Mouse (Mus musculus) C2C12 (cell line): Measurements from ENCODE around the gene Gm20458. TPM values are rescaled to one million over a fixed set of nuclear protein-coding genes. Genes with fewer than 3 reads are reported as not detected.

Source experiments
- H3K27me3 ChIP-seq: one replicate; pipeline ENCODE4 v1.6.1; 2011; ENCODE audit not compliant: control insufficient read depth, insufficient read depth, insufficient read length
- H3K36me3 ChIP-seq: one replicate; pipeline ENCODE4 v1.6.1; 2011; ENCODE audit not compliant: control insufficient read depth, insufficient read depth
- H3K4me3 ChIP-seq: one replicate; pipeline ENCODE4 v1.5.1; 2011; ENCODE audit warnings: mild to moderate bottlenecking, control low read depth; ENCODE audit not compliant: poor library complexity, insufficient read depth, severe bottlenecking
- H3K79me2 ChIP-seq: one replicate; pipeline ENCODE4 v1.6.1; 2011; ENCODE audit not compliant: control insufficient read depth, insufficient read depth
- H3K79me3 ChIP-seq: one replicate; pipeline ENCODE4 v1.6.1; 2011; ENCODE audit warnings: low read depth, control low read depth
- H3ac ChIP-seq: one replicate; pipeline ENCODE3; 2011; ENCODE audit warnings: low read depth; ENCODE audit not compliant: control insufficient read depth, insufficient read length
- CEBPB ChIP-seq: IDR thresholded peaks from one replicate; pipeline ENCODE4 v1.6.1; 2011; ENCODE audit warnings: low read depth, mild to moderate bottlenecking, control low read depth, moderate library complexity
- CTCF ChIP-seq: IDR thresholded peaks from one replicate; pipeline ENCODE4 v1.5.1; 2011; ENCODE audit not compliant: control insufficient read depth, insufficient read depth, insufficient read length
- FOSL1 ChIP-seq: IDR thresholded peaks from one replicate; pipeline ENCODE4 v1.8.0; 2011; ENCODE audit warnings: mild to moderate bottlenecking, low read length; ENCODE audit not compliant: poor library complexity, insufficient read depth, severe bottlenecking
- MAX ChIP-seq: IDR thresholded peaks from one replicate; pipeline ENCODE4 v1.6.1; 2011; ENCODE audit warnings: mild to moderate bottlenecking, control low read depth
- MYOD1 ChIP-seq: IDR thresholded peaks from one replicate; pipeline ENCODE4 v1.6.1; 2011; ENCODE audit warnings: low read depth; ENCODE audit not compliant: control insufficient read depth, insufficient read length
- MYOG ChIP-seq: IDR thresholded peaks from one replicate; pipeline ENCODE4 v1.6.1; 2011; ENCODE audit not compliant: control insufficient read depth, insufficient read length; ENCODE audit errors: extremely low read depth
- USF1 ChIP-seq: IDR thresholded peaks from one replicate; pipeline ENCODE4 v1.6.1; 2011; ENCODE audit warnings: low read depth, mild to moderate bottlenecking, control low read depth, moderate library complexity
- long read RNA-seq, 2 experiments: library from polyadenylated mRNA; unstranded; transcript quantifications; one replicate each; pipeline ENCODE4 v2.0.0; 2019 to 2020
- polyA plus RNA-seq: library from polyadenylated mRNA; unstranded; fragments of >200 nt; fragmentation: generic; extraction: Trizol; gene quantifications from one replicate; pipeline ENCODE4 v1.2.1, GENCODE M21; 2012; ENCODE audit warnings: missing spikeins

Gene Gm20458
- polyA plus RNA-seq, result 29.7 TPM
- long read RNA-seq, experiment 1, partial matches to known transcripts, result 1 of 3 reads
- long read RNA-seq, experiment 1, other reads (novel, unspliced or antisense), result 2 of 3 reads
- long read RNA-seq, experiment 2, partial matches to known transcripts, result 0 of 5 reads
- long read RNA-seq, experiment 2, other reads (novel, unspliced or antisense), result 4 of 5 reads

DNA sequence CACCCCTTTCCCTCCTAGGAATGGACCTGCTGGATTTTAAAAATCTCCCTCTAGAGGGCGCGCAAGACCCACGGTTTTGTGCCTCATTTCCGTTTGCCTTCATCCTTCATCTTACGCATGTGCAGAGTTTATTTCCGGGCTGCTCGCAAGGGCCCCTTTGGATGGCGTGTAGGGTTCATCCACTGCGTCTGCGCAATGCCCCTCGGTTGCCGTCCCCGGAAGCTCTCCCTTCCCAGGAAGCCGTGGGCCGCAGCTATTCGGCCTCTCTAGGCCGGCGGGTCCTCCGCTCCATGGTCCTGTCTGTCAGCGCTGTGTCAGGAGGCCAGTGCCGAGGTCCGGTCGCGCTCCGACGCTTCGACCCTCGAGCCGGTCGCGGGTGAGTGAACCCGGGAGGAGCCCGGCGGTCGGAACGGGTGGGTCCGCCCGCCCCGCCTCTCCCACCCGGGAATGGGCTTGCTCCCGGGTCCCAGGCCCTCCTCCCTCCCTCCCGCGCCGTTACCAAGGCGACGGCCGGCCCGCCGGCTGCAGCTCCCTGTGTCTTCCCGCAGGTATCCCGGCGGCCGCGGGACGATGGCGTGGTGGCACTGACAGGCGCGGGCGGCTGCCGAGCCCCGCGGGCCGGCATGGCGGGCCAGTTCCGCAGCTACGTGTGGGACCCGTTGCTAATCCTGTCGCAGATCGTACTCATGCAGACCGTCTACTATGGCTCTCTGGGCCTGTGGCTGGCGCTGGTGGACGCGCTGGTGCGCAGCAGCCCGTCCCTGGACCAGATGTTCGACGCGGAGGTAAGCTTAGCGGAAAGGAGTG is at the start of gene Gm20458:
Gene Gm20458 (plus strand): TSS at position 223 of the 807 bp plus-strand sequence.
- TF ChIP-seq MYOG (no peak), MAX (peak; percentile 61)
- peak within 1 kb of the TSS; percentile 74 for H3K4me3 ChIP-seq
- peaks cover 33% of the 10 kb centered on the region for H3K79me2 ChIP-seq
- H3K27me3 ChIP-seq, result no peaks in the 10 kb centered on the region
- peak within 1 kb of the TSS; percentile 88 for H3ac ChIP-seq
- peaks cover 33% of the 10 kb centered on the region for H3K36me3 ChIP-seq
- peaks cover 20% of the 10 kb centered on the region for H3K79me3 ChIP-seq

DNA sequence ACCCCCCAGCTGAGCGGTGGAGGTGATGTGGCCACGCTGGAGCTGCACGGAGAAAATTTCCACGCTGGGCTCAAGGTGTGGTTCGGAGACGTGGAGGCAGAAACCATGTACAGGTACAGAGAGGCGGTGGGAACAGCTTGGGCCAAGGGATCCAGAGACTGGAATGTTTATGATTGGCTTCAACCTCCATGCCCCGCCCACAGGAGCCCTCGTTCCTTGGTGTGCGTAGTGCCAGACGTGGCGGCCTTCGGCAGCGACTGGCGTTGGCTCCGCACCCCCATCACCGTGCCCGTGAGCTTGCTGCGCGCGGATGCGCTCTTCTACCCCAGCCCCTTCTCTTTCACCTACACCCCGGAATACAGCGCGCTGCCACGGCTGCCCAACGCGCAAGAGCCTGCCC is 46.6 kb upstream of the Gm20458 start:
- TF ChIP-seq MAX (no peak), MYOG (no peak), MYOD1 (no peak), USF1 (no peak), CTCF (no peak), CEBPB (no peak), FOSL1 (no peak)
- Histone ChIP-seq H3K79me3 (no peaks in the 10 kb centered on the region), H3K4me3 (no peak overlapping the region), H3K79me2 (no peaks in the 10 kb centered on the region), H3ac (no peak overlapping the region), H3K36me3 (no peaks in the 10 kb centered on the region), H3K27me3 (peaks cover 5% of the 10 kb centered on the region)

DNA sequence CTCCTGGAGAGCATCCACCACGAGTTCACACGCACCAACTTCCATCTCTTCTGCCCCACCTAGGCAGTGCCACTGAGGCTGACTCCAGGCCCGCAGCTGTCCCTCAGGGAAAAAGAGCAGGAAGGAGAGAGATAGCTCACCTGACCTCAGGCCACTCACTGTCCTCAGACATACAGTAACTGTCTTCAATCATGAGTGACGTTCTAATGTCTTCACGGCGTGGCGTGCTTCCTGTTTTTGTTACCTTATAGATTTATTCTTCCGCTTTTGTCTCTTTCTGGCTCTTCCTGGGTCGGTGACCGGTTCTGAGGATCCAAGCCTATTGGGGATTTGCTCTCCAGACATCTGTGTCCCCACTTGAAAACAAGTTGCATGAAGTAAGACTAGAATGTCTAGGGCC is 46.2 kb upstream of the Gm20458 start:
- TF ChIP-seq MAX (no peak), FOSL1 (no peak), CEBPB (no peak), USF1 (no peak), MYOG (no peak), MYOD1 (no peak), CTCF (no peak)
- peaks cover 5% of the 10 kb centered on the region for H3K27me3 ChIP-seq
- H3K4me3 ChIP-seq, result no peak overlapping the region
- H3K79me3 ChIP-seq, result no peaks in the 10 kb centered on the region
- no peak overlapping the region for H3ac ChIP-seq
- H3K36me3 ChIP-seq, result no peaks in the 10 kb centered on the region
- H3K79me2 ChIP-seq, result no peaks in the 10 kb centered on the region

DNA sequence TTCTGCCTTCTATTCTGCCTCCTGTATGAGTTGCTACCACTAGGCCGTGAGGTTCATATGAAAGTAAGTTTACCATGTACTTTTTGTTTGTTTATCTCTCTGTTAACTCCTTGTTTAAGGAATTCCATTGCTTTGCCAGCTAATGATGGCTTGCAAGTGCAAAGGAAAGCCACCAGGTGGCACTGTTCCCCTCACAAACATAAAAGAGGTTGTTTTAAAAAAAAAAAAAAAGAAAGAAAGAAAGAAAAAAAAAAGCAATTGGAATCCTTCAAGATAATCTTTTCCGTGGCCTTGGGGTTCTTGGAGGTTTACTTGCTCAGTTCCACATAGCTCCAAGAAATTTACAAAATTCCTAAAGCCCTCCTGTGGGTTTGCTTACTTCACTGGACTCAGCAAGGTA is 43.6 kb upstream of the Gm20458 start:
- Histone ChIP-seq H3K79me3 (no peaks in the 10 kb centered on the region), H3ac (no peak overlapping the region), H3K4me3 (no peak overlapping the region), H3K79me2 (no peaks in the 10 kb centered on the region), H3K36me3 (no peaks in the 10 kb centered on the region), H3K27me3 (no peaks in the 10 kb centered on the region)
- TF ChIP-seq USF1, result no peak
- no peak for TF ChIP-seq FOSL1
- no peak for TF ChIP-seq CTCF
- TF ChIP-seq MAX, result no peak
- TF ChIP-seq MYOD1, result no peak
- TF ChIP-seq CEBPB, result no peak
- TF ChIP-seq MYOG, result no peak

DNA sequence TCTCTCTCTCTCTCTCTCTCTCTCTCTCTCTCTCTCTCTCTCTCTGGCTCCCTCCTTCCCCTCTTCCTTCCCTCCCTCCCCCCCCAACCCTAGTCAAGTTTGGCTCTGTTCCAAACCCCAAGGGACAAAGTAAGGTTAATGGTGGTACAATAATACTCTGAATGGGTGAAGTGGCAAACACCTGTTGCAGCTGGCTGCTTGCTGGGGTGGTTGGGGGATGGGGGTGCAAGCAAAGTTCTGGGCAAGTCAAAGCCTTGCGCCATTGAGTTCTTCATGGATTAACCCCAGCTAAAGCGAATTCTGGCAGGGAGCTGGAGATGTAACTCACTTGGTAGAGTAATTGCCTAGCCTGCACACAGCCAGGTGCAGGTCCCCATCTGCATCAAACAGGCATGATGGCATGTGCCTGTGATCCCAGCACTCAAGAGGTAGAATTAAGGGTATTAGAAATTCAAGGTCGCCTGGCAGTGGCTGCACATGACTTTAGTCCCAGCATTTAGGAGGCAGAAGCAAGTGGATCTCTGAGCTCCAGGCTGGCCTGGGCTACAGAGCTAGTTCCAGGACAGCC is 42.4 kb upstream of the Gm20458 start:
- TF ChIP-seq CEBPB (no peak), MYOD1 (peak; percentile 37)
- Histone ChIP-seq H3K79me3 (no peaks in the 10 kb centered on the region), H3K4me3 (no peak overlapping the region), H3K79me2 (no peaks in the 10 kb centered on the region), H3K36me3 (peaks cover 10% of the 10 kb centered on the region), H3K27me3 (no peaks in the 10 kb centered on the region), H3ac (no peak overlapping the region)

DNA sequence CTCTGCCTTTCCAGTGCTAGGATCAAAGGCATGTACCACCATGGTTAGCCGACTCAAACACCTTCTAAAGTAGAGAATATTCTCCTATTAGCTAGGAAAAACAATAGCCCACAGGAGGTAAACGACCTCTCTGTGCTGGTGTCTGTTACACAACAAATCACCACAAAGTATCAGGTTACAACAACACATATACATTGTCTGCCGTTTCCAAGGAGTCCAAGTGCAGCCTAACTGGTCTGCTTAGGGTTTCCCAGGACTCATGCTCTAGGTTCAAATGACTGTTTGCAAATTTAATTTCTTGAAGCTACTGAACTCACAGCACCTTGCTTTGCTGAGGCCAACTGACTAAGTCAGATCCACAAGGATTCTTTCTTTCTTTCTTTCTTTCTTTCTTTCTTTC is 41.3 kb upstream of the Gm20458 start:
- Histone ChIP-seq H3K79me3 (no peaks in the 10 kb centered on the region), H3K4me3 (no peak overlapping the region), H3K79me2 (no peaks in the 10 kb centered on the region), H3ac (no peak overlapping the region), H3K36me3 (peaks cover 21% of the 10 kb centered on the region), H3K27me3 (no peaks in the 10 kb centered on the region)
- TF ChIP-seq MAX, result no peak
- TF ChIP-seq CEBPB, result peak; percentile 58
